Mouse (Mus musculus) bone marrow, adult 2 months (tissue): Measurements from ENCODE around the gene Opn3. TPM values are rescaled to one million over a fixed set of nuclear protein-coding genes. Genes with fewer than 3 reads are reported as not detected.

Experiments used
- H3K27ac ChIP-seq: fragments of 200-500 bp; 2 replicates; pipeline ENCODE4 v1.5.1; 2012; ENCODE audit warnings: low read depth, mild to moderate bottlenecking, control low read depth, inconsistent platforms, low read length; ENCODE audit not compliant: control insufficient read depth, poor library complexity, insufficient read depth
- H3K4me1 ChIP-seq: fragments of 200-500 bp; 2 replicates; pipeline ENCODE4 v1.6.1; 2011; ENCODE audit warnings: low read length; ENCODE audit not compliant: control insufficient read depth, insufficient read depth
- H3K4me3 ChIP-seq: fragments of 200-500 bp; replicated peaks from 2 replicates; pipeline ENCODE3; 2011; ENCODE audit warnings: mild to moderate bottlenecking, low read depth, low read length, control low read depth; ENCODE audit not compliant: control insufficient read depth
- CTCF ChIP-seq: fragments of 200-500 bp; IDR thresholded peaks from 2 replicates; pipeline ENCODE4 v1.5.1; 2011; ENCODE audit warnings: low read length, control low read depth; ENCODE audit not compliant: control insufficient read depth, insufficient read depth
- POLR2A ChIP-seq: fragments of 200-500 bp; IDR thresholded peaks from 2 replicates; pipeline ENCODE4 v1.6.1; 2011; ENCODE audit warnings: low read depth, mild to moderate bottlenecking, control low read depth, low read length, borderline replicate concordance; ENCODE audit not compliant: control insufficient read depth
- WGBS: fragments of 180-500 bp; shearing (Covaris S2); methylation state at CpG from one replicate; pipeline ENCODE4 v1.1.7; 2018; 5-methylcytosine and 5-hydroxymethylcytosine counted together
- polyA plus RNA-seq: library from polyadenylated mRNA; stranded (reverse); fragments of >200 nt; gene quantifications from 2 replicates; pipeline ENCODE4 v1.2.4, GENCODE M21; 2011; ENCODE audit warnings: low replicate concordance; ENCODE audit not compliant: missing spikeins, insufficient read depth, insufficient read length

Gene Opn3
- polyA plus RNA-seq, 1 experiment, result not detected

GRCm38 (mm10) chr1:175640435-175641150 lies 52.0 kb downstream of the Opn3 start:
- Histone ChIP-seq H3K4me1 (peaks cover 19% of the 10 kb centered on the region), H3K27ac (peak overlapping the region; percentile 71; the same call in 1 of the 2 replicates), H3K4me3 (no peak overlapping the region)
- WGBS, result 25% methylated on average over 6 of the region's 6 CpGs
- TF ChIP-seq CTCF (no peak), POLR2A (no peak)

- H3K4me3 ChIP-seq, result no peak overlapping the region
- no peak for TF ChIP-seq POLR2A
- no peak for TF ChIP-seq CTCF
- peaks cover 19% of the 10 kb centered on the region for H3K4me1 ChIP-seq
- H3K27ac ChIP-seq, result no peak overlapping the region; the same call in 1 of the 2 replicates
- 61% methylated on average over 7 of the region's 7 CpGs for WGBS
Measured at GRCm38 (mm10) chr1:175639072-175639471, 53.5 kb downstream of the Opn3 start.

GRCm38 (mm10) chr1:175637677-175638076 lies 54.9 kb downstream of the Opn3 start:
- TF ChIP-seq CTCF (no peak), POLR2A (no peak)
- 5% methylated on average over 7 of the region's 7 CpGs for WGBS
- H3K27ac ChIP-seq, result peak overlapping the region; percentile 72; the same call in 1 of the 2 replicates

GRCm38 (mm10) chr1:175632470-175632869 lies 60.1 kb downstream of the Opn3 start:
- TF ChIP-seq POLR2A (no peak), CTCF (no peak)
- WGBS, result 89% methylated on average over 14 of the region's 14 CpGs
- peaks cover 3% of the 10 kb centered on the region; the same call in 1 of the 2 replicates for H3K4me1 ChIP-seq
- no peak overlapping the region for H3K27ac ChIP-seq
- H3K4me3 ChIP-seq, result no peak overlapping the region

More at GRCm38 (mm10) chr1:175637677-175638076, 54.9 kb downstream of the Opn3 start:
- H3K4me1 ChIP-seq, result peaks cover 17% of the 10 kb centered on the region
- H3K4me3 ChIP-seq, result no peak overlapping the region

- 9% methylated on average over 10 of the region's 10 CpGs for WGBS
- TF ChIP-seq CTCF (no peak), POLR2A (no peak)
- H3K27ac ChIP-seq, result peak overlapping the region; percentile 64
- peaks cover 4% of the 10 kb centered on the region for H3K4me1 ChIP-seq
- peak overlapping the region; percentile 48 for H3K4me3 ChIP-seq
Measured at GRCm38 (mm10) chr1:175631721-175632221, 60.8 kb downstream of the Opn3 start.

- Histone ChIP-seq H3K4me3 (no peak overlapping the region), H3K27ac (no peak overlapping the region), H3K4me1 (peaks cover 3% of the 10 kb centered on the region)
- no peak for TF ChIP-seq CTCF
- TF ChIP-seq POLR2A, result no peak
- WGBS, result 40% methylated on average over 3 of the region's 3 CpGs
Measured at GRCm38 (mm10) chr1:175631080-175631479, 61.5 kb downstream of the Opn3 start.

- no peak overlapping the region for H3K27ac ChIP-seq
- peaks cover 3% of the 10 kb centered on the region for H3K4me1 ChIP-seq
- TF ChIP-seq CTCF (no peak), POLR2A (no peak)
- 76% methylated on average over 5 of the region's 5 CpGs for WGBS
- H3K4me3 ChIP-seq, result no peak overlapping the region
Measured at GRCm38 (mm10) chr1:175630345-175630744, 62.2 kb downstream of the Opn3 start.

- Histone ChIP-seq H3K4me1 (peaks cover 3% of the 10 kb centered on the region), H3K4me3 (no peak overlapping the region), H3K27ac (no peak overlapping the region)
- WGBS, result 79% methylated on average over 6 of the region's 6 CpGs
- TF ChIP-seq CTCF (no peak), POLR2A (no peak)
Measured at GRCm38 (mm10) chr1:175629248-175629647, 63.3 kb downstream of the Opn3 start.
